Mouse (Mus musculus) neural tube, embryonic 15.5 days (tissue): Measurements from ENCODE around the gene Mus81. TPM values are rescaled to one million over a fixed set of nuclear protein-coding genes. Genes with fewer than 3 reads are reported as not detected.
A peak's percentile ranks its signal among the peaks of the same experiment; 100 is the strongest.
"Not testable (repeated sequence)": the region's sequence is repeated elsewhere in the genome, so short reads cannot be mapped to it uniquely, and the experiment has no call there.

Source experiments
- ATAC-seq: fragments of 200-750 bp; cut with Nextera tagmentation; 2 replicates; pipeline ENCODE4 v1.8.0; 2017; ENCODE audit warnings: mild to moderate bottlenecking, moderate TSS enrichment, moderate library complexity; ENCODE audit not compliant: low FRiP score
- H3K27ac ChIP-seq: fragments of 300-500 bp; sonication (generic); replicated peaks from 2 replicates; pipeline ENCODE4 v1.5.1; 2015; ENCODE audit warnings: mild to moderate bottlenecking, inconsistent platforms
- H3K27me3 ChIP-seq: fragments of 300-500 bp; sonication (generic); replicated peaks from 2 replicates; pipeline ENCODE4 v1.6.1; 2015; ENCODE audit warnings: inconsistent platforms
- H3K36me3 ChIP-seq: fragments of 300-500 bp; sonication (generic); 2 replicates; pipeline ENCODE4 v1.6.1; 2015; ENCODE audit warnings: inconsistent platforms
- H3K4me1 ChIP-seq: fragments of 300-500 bp; sonication (generic); 2 replicates; pipeline ENCODE4 v1.6.1; 2015; ENCODE audit warnings: inconsistent platforms
- H3K4me2 ChIP-seq: fragments of 300-500 bp; sonication (generic); 2 replicates; pipeline ENCODE4 v1.6.1; 2015; ENCODE audit warnings: inconsistent platforms, mild to moderate bottlenecking, moderate library complexity
- H3K4me3 ChIP-seq: fragments of 300-500 bp; sonication (generic); replicated peaks from 2 replicates; pipeline ENCODE4 v1.5.1; 2015; ENCODE audit warnings: mild to moderate bottlenecking, inconsistent platforms
- H3K9ac ChIP-seq: fragments of 300-500 bp; sonication (generic); replicated peaks from 2 replicates; pipeline ENCODE4 v1.6.1; 2015; ENCODE audit warnings: mild to moderate bottlenecking, inconsistent platforms
- H3K9me3 ChIP-seq: fragments of 300-500 bp; sonication (generic); replicated peaks from 2 replicates; pipeline ENCODE4 v1.6.1; 2016; ENCODE audit warnings: inconsistent platforms
- WGBS: fragments of 180-500 bp; shearing (Covaris S2); methylation state at CpG from one replicate; pipeline ENCODE4 v1.1.7; 2015; ENCODE audit warnings: mixed read lengths; 5-methylcytosine and 5-hydroxymethylcytosine counted together
- polyA plus RNA-seq: library from polyadenylated mRNA; unstranded; fragments of >200 nt; fragmentation: Nextera tagmentation; extraction: Ambion mirVana; gene quantifications from 2 replicates; pipeline ENCODE4 v1.2.1, GENCODE M21; 2015

Mus81 gene
- polyA plus RNA-seq, 1 experiment from 2014 or later, result 48.4 TPM

- H3K27me3 ChIP-seq, result no peaks in the 10 kb centered on the region
- WGBS, result 48% methylated on average over 15 of the region's 15 CpGs
- peak; percentile 1; the same call in 1 of the 2 replicates for ATAC-seq
- H3K27ac ChIP-seq, result peak overlapping the region; percentile 85
- H3K9ac ChIP-seq, result peak overlapping the region; percentile 55
- peak overlapping the region; percentile 57 for H3K4me3 ChIP-seq
- no peaks in the 10 kb centered on the region for H3K9me3 ChIP-seq
- no peaks in the 10 kb centered on the region for H3K36me3 ChIP-seq
- H3K4me2 ChIP-seq, result peak overlapping the region; percentile 83
- peaks cover 33% of the 10 kb centered on the region for H3K4me1 ChIP-seq
Measured at GRCm38 (mm10) chr19:5511074-5511632, 23.0 kb upstream of the Mus81 start.

GRCm38 (mm10) chr19:5510031-5511026 lies 22.1 kb upstream of the Mus81 start, which contains the start of gene Snx32:
Gene Snx32, minus strand, starts transcription at chr19:5510538.
- Histone ChIP-seq H3K9me3 (no peaks in the 10 kb centered on the region), H3K9ac (peak within 1 kb of the TSS; percentile 64), H3K36me3 (no peaks in the 10 kb centered on the region), H3K27ac (peak within 1 kb of the TSS; percentile 85), H3K4me3 (peak within 1 kb of the TSS; percentile 57), H3K4me1 (peaks cover 33% of the 10 kb centered on the region), H3K4me2 (peak within 1 kb of the TSS; percentile 83), H3K27me3 (no peaks in the 10 kb centered on the region)
- WGBS, result 3% methylated on average over 47 of the region's 47 CpGs
- peak; percentile 99 for ATAC-seq

DNA sequence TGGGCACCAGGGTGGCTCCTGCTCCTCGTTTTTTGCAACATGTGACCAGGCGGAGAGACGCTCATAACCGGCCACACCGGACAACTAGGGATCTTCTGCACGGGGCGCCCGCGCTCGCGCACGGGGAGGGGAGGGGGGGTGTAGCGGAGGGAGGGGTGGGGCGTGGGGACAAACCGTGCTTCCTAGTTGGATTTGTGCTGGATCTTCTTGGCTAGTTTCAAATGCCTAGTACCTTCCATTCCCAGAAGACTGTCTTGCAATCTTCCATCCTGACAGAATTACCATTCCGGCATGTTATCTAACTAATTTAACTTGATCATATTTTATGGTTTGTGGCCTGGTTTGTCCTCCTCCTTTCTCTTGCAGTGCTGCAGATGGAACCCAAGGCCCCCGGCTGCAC lies 15.5 kb upstream of the Mus81 start, which contains the start of gene 1700020D05Rik:
Gene 1700020D05Rik (minus strand): TSS at position 101 of the 400 bp plus-strand sequence.
- H3K36me3 ChIP-seq, result peaks cover 9% of the 10 kb centered on the region; the same call in 1 of the 2 replicates
- peaks cover 6% of the 10 kb centered on the region for H3K4me1 ChIP-seq
- ATAC-seq, result no peak
- H3K27me3 ChIP-seq, result no peaks in the 10 kb centered on the region
- H3K9ac ChIP-seq, result no peak within 1 kb of the TSS
- no peak within 1 kb of the TSS for H3K4me2 ChIP-seq
- no peak within 1 kb of the TSS for H3K27ac ChIP-seq
- H3K4me3 ChIP-seq, result no peak within 1 kb of the TSS
- WGBS, result 58% methylated on average over 17 of the region's 17 CpGs
- no peaks in the 10 kb centered on the region for H3K9me3 ChIP-seq

DNA sequence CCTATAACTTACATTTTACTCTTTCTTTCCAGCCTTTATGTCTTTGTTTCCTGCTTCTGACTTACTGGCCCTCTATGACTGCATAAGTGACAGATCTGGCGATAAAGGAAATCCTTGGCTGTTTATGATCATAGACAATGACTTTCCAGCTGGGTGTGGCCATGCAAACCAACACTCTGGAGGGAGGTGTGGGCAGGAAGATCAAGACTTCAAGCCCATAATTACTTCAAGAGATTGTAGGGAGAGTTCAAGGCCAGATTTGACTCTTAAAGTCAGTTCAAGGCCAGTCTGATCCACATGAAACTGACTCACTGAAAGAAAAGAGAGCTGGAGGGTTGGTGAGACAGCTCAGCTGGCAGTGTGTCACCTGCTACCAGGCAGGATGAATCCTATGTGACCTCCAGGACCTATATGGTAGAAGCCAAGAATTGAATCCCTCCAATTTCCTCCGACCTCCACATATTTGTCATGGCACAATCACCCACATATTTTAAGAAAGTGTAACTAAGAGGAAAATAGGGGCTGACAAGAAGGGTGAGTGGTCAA lies 12.2 kb upstream of the Mus81 start:
- Histone ChIP-seq H3K9ac (no peak overlapping the region), H3K27me3 (no peaks in the 10 kb centered on the region), H3K36me3 (peaks cover 37% of the 10 kb centered on the region), H3K9me3 (no peaks in the 10 kb centered on the region), H3K4me1 (no peaks in the 10 kb centered on the region), H3K4me3 (no peak overlapping the region), H3K27ac (no peak overlapping the region), H3K4me2 (no peak overlapping the region)
- ATAC-seq, result no peak
- 94% methylated on average over 2 of the region's 2 CpGs for WGBS

DNA sequence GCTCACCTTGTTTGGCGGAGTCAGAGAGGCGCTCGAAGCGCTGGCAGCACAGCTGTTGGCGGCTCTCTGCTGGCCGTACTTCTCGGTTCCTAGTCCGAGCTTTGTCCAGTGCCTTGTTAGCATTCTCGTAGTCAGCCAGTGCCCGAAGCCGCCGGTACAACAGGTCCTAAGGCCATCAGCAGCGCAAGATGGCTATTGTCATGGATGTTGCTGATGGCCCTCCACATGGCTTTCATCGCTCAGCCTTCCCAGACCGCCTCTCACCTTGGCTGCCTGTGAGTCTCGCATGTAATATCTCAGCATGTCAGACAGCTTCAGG lies 7.8 kb upstream of the Mus81 start:
- WGBS, result 90% methylated on average over 16 of the region's 16 CpGs
- no peak for ATAC-seq
- Histone ChIP-seq H3K4me2 (no peak overlapping the region), H3K4me1 (peaks cover 24% of the 10 kb centered on the region), H3K4me3 (no peak overlapping the region), H3K36me3 (peaks cover 59% of the 10 kb centered on the region), H3K27ac (no peak overlapping the region), H3K9me3 (no peaks in the 10 kb centered on the region), H3K9ac (no peak overlapping the region), H3K27me3 (no peaks in the 10 kb centered on the region)

- Histone ChIP-seq H3K9ac (no peak overlapping the region), H3K4me2 (no peak overlapping the region), H3K27ac (no peak overlapping the region), H3K4me3 (no peak overlapping the region), H3K36me3 (peaks cover 59% of the 10 kb centered on the region), H3K27me3 (no peaks in the 10 kb centered on the region), H3K4me1 (peaks cover 24% of the 10 kb centered on the region), H3K9me3 (no peaks in the 10 kb centered on the region)
- WGBS, result 84% methylated on average over 12 of the region's 12 CpGs
- no peak for ATAC-seq
Measured at GRCm38 (mm10) chr19:5495353-5496051, 7.3 kb upstream of the Mus81 start.

DNA sequence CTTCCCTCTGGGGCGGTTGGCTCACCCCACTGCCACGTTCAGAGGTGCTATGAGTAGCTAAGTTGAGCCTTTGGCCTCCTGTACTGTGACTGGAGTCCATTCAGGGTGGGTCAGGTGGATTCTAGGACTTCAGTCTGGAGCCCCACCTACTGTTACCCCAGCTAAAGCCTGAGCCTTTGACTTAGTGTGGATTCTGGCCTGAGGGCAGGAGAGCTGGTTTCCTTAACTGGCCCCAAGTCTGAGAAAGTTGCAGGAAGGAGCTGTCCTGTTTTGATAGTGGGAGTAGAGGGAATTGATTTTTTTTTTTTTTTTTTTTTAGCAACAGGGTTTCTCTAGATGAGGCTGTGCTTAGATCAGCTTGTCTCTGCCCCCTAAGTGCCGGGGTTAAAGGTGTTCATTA lies 6.1 kb upstream of the Mus81 start:
- H3K4me3 ChIP-seq, result no peak overlapping the region
- H3K27ac ChIP-seq, result no peak overlapping the region
- WGBS, result 86% methylated on average over 3 of the region's 3 CpGs
- H3K36me3 ChIP-seq, result peaks cover 59% of the 10 kb centered on the region
- H3K4me2 ChIP-seq, result no peak overlapping the region
- no peaks in the 10 kb centered on the region for H3K27me3 ChIP-seq
- H3K9me3 ChIP-seq, result no peaks in the 10 kb centered on the region
- H3K4me1 ChIP-seq, result peaks cover 31% of the 10 kb centered on the region
- no peak for ATAC-seq
- H3K9ac ChIP-seq, result no peak overlapping the region

- peaks cover 40% of the 10 kb centered on the region for H3K4me1 ChIP-seq
- not testable (repeated sequence) for H3K9ac ChIP-seq, H3K4me2 ChIP-seq, H3K4me3 ChIP-seq, H3K27ac ChIP-seq, H3K9me3 ChIP-seq, ATAC-seq, H3K27me3 ChIP-seq
- WGBS, result 65% methylated on average over 9 of the region's 9 CpGs
- peaks cover 59% of the 10 kb centered on the region for H3K36me3 ChIP-seq
Measured at GRCm38 (mm10) chr19:5493301-5493721, 5.1 kb upstream of the Mus81 start.

DNA sequence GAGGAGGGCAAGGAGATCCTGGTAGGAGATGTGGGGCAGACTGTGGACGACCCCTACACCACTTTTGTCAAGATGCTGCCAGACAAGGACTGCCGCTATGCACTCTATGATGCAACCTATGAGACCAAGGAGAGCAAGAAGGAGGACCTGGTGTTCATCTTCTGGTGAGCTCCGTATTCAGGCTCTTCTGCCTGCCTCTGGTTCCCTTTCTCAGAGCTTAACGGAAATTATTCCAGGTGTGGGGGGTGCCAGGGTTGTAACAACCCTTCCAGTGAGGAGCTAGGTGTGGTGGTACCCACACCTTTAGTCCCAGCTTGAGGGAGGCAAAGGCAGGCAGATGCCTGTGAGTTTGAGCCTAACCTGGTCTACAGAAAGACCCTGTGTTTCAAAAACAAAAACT lies 4.4 kb upstream of the Mus81 start:
- Histone ChIP-seq H3K36me3 (peaks cover 53% of the 10 kb centered on the region), H3K4me3 (0 out of 2 replicates have a peak overlapping the region, but pooled peaks have one; percentile 98), H3K4me2 (peak overlapping the region; percentile 85), H3K27me3 (no peaks in the 10 kb centered on the region), H3K9me3 (no peaks in the 10 kb centered on the region), H3K4me1 (peaks cover 42% of the 10 kb centered on the region), H3K9ac (no peak overlapping the region), H3K27ac (no peak overlapping the region)
- WGBS, result 89% methylated on average over 4 of the region's 4 CpGs
- ATAC-seq, result no peak

- H3K9me3 ChIP-seq, result no peaks in the 10 kb centered on the region
- H3K4me2 ChIP-seq, result peak overlapping the region; percentile 85
- ATAC-seq, result peak; percentile 25
- H3K9ac ChIP-seq, result peak overlapping the region; percentile 83
- H3K27ac ChIP-seq, result peak overlapping the region; percentile 99
- peak overlapping the region; percentile 98 for H3K4me3 ChIP-seq
- WGBS, result under 1% methylated on average over 56 of the region's 59 CpGs
- peaks cover 57% of the 10 kb centered on the region for H3K4me1 ChIP-seq
- H3K27me3 ChIP-seq, result no peaks in the 10 kb centered on the region
- H3K36me3 ChIP-seq, result peaks cover 38% of the 10 kb centered on the region
Measured at GRCm38 (mm10) chr19:5490898-5491708, 2.9 kb upstream of the Mus81 start.
